Mouse (Mus musculus) heart, postnatal 0 days (tissue): ENCODE results near the gene Dnajc15. TPM values are rescaled to one million over a fixed set of nuclear protein-coding genes. Genes with fewer than 3 reads are reported as not detected.

Source experiments
- ATAC-seq: fragments of 200-750 bp; cut with Nextera tagmentation; 2 replicates; pipeline ENCODE4 v1.8.0; 2017; ENCODE audit warnings: low read depth, moderate number of reproducible peaks, moderate library complexity; ENCODE audit not compliant: insufficient read depth
- DNase-seq: peaks from one replicate; pipeline ENCODE4 v3.0.0-alpha.2; 2016; ENCODE audit warnings: low spot score
- H3K27ac ChIP-seq: fragments of 300-500 bp; sonication (generic); 2 replicates; pipeline ENCODE4 v1.5.1; 2014; ENCODE audit warnings: low read depth, mild to moderate bottlenecking
- H3K27me3 ChIP-seq: fragments of 300-500 bp; sonication (generic); 2 replicates; pipeline ENCODE4 v1.6.1; 2014; ENCODE audit warnings: low read length, mixed read lengths; ENCODE audit not compliant: control insufficient read depth, insufficient read depth
- H3K36me3 ChIP-seq: fragments of 300-500 bp; sonication (generic); replicated peaks from 2 replicates; pipeline ENCODE4 v1.6.1; 2014; ENCODE audit warnings: low read length, mixed read lengths; ENCODE audit not compliant: control insufficient read depth, insufficient read depth
- H3K4me1 ChIP-seq: fragments of 300-500 bp; sonication (generic); 2 replicates; pipeline ENCODE4 v1.6.1; 2014; ENCODE audit warnings: antibody characterized with exemption; ENCODE audit not compliant: control insufficient read depth, insufficient read depth
- H3K4me2 ChIP-seq: fragments of 300-500 bp; sonication (generic); 2 replicates; pipeline ENCODE4 v1.6.1; 2014; ENCODE audit warnings: low read depth, mild to moderate bottlenecking, low read length, moderate library complexity
- H3K4me3 ChIP-seq: fragments of 300-500 bp; sonication (generic); 2 replicates; pipeline ENCODE4 v1.5.1; 2014; ENCODE audit warnings: low read depth, low read length
- H3K9ac ChIP-seq: fragments of 300-500 bp; sonication (generic); replicated peaks from 2 replicates; pipeline ENCODE4 v1.6.1; 2014; ENCODE audit warnings: low read depth, low read length, mixed read lengths
- H3K9me3 ChIP-seq: fragments of 300-500 bp; sonication (generic); replicated peaks from 2 replicates; pipeline ENCODE4 v1.6.1; 2016; ENCODE audit warnings: low read length; ENCODE audit not compliant: control insufficient read depth
- CTCF ChIP-seq: IDR thresholded peaks from 2 replicates; pipeline ENCODE4 v1.5.1; 2016; ENCODE audit warnings: antibody characterized with exemption, control low read depth, low read depth
- EP300 ChIP-seq: IDR thresholded peaks from 2 replicates; pipeline ENCODE4 v1.6.1; 2016; ENCODE audit warnings: antibody characterized with exemption, low read depth
- WGBS: fragments of 180-500 bp; shearing (Covaris S2); extraction: QIAGEN DNeasy Blood & Tissue Kit; methylation state at CpG from one replicate; pipeline ENCODE4 v1.1.7; 2014; 5-methylcytosine and 5-hydroxymethylcytosine counted together
- polyA plus RNA-seq: library from polyadenylated mRNA; unstranded; fragments of >200 nt; fragmentation: Nextera tagmentation; extraction: Ambion mirVana; gene quantifications from 2 replicates; pipeline ENCODE4 v1.2.1, GENCODE M21; 2015
- total RNA-seq: library from RNA; depleted of rRNA; stranded (reverse); fragments of >200 nt; gene quantifications from 2 replicates; pipeline ENCODE4 v1.2.3, GENCODE M21; 2014; ENCODE audit warnings: low replicate concordance; rRNA removed

Gene Dnajc15
- total RNA-seq (9.9 and 17.2 TPM in 2 replicates), polyA plus RNA-seq (241 and 268 TPM in 2 replicates)

DNA sequence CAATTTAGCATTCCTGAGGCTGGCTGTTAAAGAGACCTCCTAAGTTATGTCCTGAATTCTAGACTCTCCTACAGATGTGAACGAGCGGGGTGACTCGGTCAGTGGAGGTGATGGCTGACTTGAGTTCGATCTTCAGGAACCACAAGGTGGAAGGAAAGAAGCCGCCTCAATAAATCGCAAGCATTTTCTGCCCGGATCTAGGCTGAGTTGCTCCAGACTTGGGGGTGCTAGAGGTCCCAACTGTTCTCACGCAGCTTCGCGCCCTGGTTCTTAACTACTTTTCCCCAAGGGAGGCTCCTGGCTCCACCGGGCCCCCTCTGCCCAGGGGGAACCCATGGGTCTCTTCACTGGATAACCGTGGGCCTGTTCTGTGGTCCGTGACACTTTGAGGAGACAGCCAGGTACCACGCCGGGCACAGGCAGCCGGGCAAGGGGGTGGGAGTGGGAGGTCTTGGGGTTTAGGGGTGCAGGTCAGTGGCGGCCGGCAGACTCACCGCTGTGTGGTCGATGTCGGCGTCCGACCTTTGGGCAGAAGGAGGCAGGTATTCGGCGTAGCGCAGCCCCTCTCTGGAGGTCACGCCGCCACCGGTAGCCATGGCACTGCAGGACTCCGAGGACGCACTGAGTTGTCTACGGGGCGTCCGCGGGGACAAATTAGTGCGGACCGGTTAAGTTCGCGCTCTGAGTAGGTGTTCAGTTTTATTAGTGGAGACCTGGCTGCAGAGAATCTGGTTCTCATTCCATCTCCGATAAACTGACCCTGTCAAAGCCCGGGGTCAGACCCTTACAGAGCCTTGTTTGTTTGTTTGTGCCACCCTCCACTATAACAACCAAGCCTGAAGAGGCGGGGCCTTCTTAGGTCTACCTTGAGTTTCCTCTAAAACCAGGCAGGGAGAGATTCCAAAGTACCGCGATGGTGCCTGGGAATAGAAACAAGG, at the start of gene Dnajc15:
Gene Dnajc15, minus strand, starts transcription at position 822 of the 938 bp plus-strand sequence.
- no peaks in the 10 kb centered on the region for H3K27me3 ChIP-seq
- H3K9ac ChIP-seq, result peak within 1 kb of the TSS; percentile 82
- H3K4me3 ChIP-seq, result peak within 1 kb of the TSS; percentile 88
- 1% methylated on average over 44 of the region's 44 CpGs for WGBS
- TF ChIP-seq CTCF (no peak), EP300 (no peak)
- peak within 1 kb of the TSS; percentile 92 for H3K4me2 ChIP-seq
- H3K9me3 ChIP-seq, result no peaks in the 10 kb centered on the region
- peaks cover 8% of the 10 kb centered on the region; the same call in 1 of the 2 replicates for H3K4me1 ChIP-seq
- peak within 1 kb of the TSS; percentile 9; the same call in 1 of the 2 replicates for H3K27ac ChIP-seq
- ATAC-seq, result peak; percentile 92
- peak; percentile 61 for DNase-seq
- H3K36me3 ChIP-seq, result no peaks in the 10 kb centered on the region

- WGBS, result 63% methylated on average over 6 of the region's 6 CpGs
- Histone ChIP-seq H3K4me1 (0 out of 2 replicates have a peak, but pooled peaks cover 3% of the 10 kb centered on the region), H3K27ac (no peak overlapping the region), H3K4me3 (no peak overlapping the region), H3K9ac (no peak overlapping the region), H3K4me2 (no peak overlapping the region), H3K9me3 (no peaks in the 10 kb centered on the region), H3K27me3 (no peaks in the 10 kb centered on the region), H3K36me3 (no peaks in the 10 kb centered on the region)
- DNase-seq, result no peak
- ATAC-seq, result no peak
- TF ChIP-seq CTCF (no peak), EP300 (no peak)
These were observed 48.3 kb upstream of the Dnajc15 start for GRCm38 (mm10) chr14:77923076-77923865.

GRCm38 (mm10) chr14:77921641-77922040, 46.7 kb upstream of the Dnajc15 start:
- ATAC-seq, result no peak
- no peak overlapping the region for H3K4me3 ChIP-seq
- no peak overlapping the region for H3K27ac ChIP-seq
- no peaks in the 10 kb centered on the region for H3K36me3 ChIP-seq
- H3K27me3 ChIP-seq, result no peaks in the 10 kb centered on the region
- 0 out of 2 replicates have a peak, but pooled peaks cover 3% of the 10 kb centered on the region for H3K4me1 ChIP-seq
- 82% methylated on average over 8 of the region's 8 CpGs for WGBS
- H3K9ac ChIP-seq, result no peak overlapping the region
- no peak overlapping the region for H3K4me2 ChIP-seq
- no peak for TF ChIP-seq EP300
- TF ChIP-seq CTCF, result no peak
- H3K9me3 ChIP-seq, result no peaks in the 10 kb centered on the region
- no peak for DNase-seq

DNA sequence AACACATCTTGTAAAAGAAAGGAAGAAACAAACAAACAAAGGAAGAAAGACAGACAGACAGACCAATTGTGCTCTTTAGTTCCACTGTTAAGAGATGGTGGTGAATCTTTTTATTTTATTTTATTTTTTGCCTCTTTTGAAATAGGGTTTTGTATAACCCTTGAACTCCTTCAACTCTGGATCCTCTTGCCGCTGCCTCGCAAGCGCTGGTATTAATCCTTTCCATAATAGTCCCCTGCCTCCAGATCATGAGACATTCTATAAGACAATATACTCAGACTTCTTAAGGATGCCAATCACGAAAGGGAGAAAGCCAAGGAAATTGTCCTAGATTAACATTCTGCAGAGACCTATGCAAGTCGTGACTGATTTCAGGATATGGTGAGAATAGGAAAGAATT, 40.9 kb upstream of the Dnajc15 start:
- Histone ChIP-seq H3K27ac (no peak overlapping the region), H3K27me3 (no peaks in the 10 kb centered on the region)

DNA sequence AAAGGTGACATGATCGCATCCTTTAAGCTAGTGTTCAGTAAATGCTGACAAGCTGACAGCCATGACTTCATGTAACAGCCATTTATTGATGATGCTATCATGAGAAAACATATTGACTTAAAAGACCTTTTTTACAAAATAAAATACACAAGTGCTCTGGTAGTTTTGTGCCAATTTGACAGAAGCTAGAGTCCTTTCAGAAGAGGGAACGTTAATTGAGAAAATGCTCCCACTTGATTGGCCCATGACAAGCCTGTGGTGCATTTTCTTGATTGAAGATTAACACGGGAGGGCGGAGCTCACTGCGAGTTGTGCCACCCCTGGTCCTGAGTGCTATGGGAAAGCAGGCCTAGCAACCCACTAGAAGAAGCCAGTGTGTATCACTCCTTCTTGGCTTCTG, 31.7 kb upstream of the Dnajc15 start:
- Histone ChIP-seq H3K4me2 (no peak overlapping the region), H3K36me3 (no peaks in the 10 kb centered on the region), H3K4me3 (no peak overlapping the region), H3K9ac (no peak overlapping the region), H3K9me3 (no peaks in the 10 kb centered on the region), H3K27me3 (no peaks in the 10 kb centered on the region), H3K4me1 (no peaks in the 10 kb centered on the region), H3K27ac (no peak overlapping the region)
- TF ChIP-seq CTCF (no peak), EP300 (no peak)
- WGBS, result 89% methylated on average over 5 of the region's 5 CpGs
- DNase-seq (no peak), ATAC-seq (no peak)

More for the DNA sequence above, 40.9 kb upstream of the Dnajc15 start:
- Histone ChIP-seq H3K36me3 (no peaks in the 10 kb centered on the region), H3K4me1 (no peaks in the 10 kb centered on the region), H3K9me3 (no peaks in the 10 kb centered on the region), H3K9ac (no peak overlapping the region), H3K4me2 (no peak overlapping the region), H3K4me3 (no peak overlapping the region)
- no peak for ATAC-seq
- WGBS, result 89% methylated on average over 5 of the region's 5 CpGs
- no peak for DNase-seq
- TF ChIP-seq CTCF (no peak), EP300 (no peak)
